Mouse (Mus musculus) Patski (cell line): ENCODE data around the gene Fkbp9. TPM values are rescaled to one million over a fixed set of nuclear protein-coding genes. Genes with fewer than 3 reads are reported as not detected.

Source experiments
- ATAC-seq: fragments of 100-300 bp; one replicate; pipeline ENCODE4 v1.8.0; 2021
- CTCF ChIA-PET: fragments of 350-600 bp; sonication (Branson Sonifier 250); formaldehyde crosslinking; loops from one replicate; lab custom pipeline; 2022; ENCODE audit warnings: inconsistent platforms; lab: Charles Lee
- POLR2A ChIA-PET: fragments of 350-600 bp; sonication (Branson Sonifier 250); formaldehyde crosslinking; loops from one replicate; lab custom pipeline; 2022; ENCODE audit warnings: antibody characterized with exemption, inconsistent platforms; lab: Charles Lee
- DNase-seq: peaks from one replicate; pipeline ENCODE4 v3.0.0-alpha.2; 2011; ENCODE audit warnings: low read depth, low spot score
- H3K27me3 ChIP-seq: fragments of 371-371 bp; one replicate; pipeline ENCODE4 v1.5.1; 2021
- CTCF ChIP-seq: fragments of 100-300 bp; IDR thresholded peaks from one replicate; pipeline ENCODE4 v1.5.1; 2021
- in situ Hi-C: fragments of 300-500 bp; cut with MboI; formaldehyde crosslinking; loops from 3 replicates; pipeline ENCODE4 v1.11.1; 2018; ENCODE audit warnings: low pct_unique_long_range_greater_than_20kb, mixed read lengths
- polyA plus RNA-seq: library from polyadenylated mRNA; unstranded; gene quantifications from one replicate; pipeline ENCODE4 v1.2.3, GENCODE M21; 2021

Fkbp9 gene
- polyA plus RNA-seq, 1 experiment from 2014 or later: 169 TPM

DNA sequence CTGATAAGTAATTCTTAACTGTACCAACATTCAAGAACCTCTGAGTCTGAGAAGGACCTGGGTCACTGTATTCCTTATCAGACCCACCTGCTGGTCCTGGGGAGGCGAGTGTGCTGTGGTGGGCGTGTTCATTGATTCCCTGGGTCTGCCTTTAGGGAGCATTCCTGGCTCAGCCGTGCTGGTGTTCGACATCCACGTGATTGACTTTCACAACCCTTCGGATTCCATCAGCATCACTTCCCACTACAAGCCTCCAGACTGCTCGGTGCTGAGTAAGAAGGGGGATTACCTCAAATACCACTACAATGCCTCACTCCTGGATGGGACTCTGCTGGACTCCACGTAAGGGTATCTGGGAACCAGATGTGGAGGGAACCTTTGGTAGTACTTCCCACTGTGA is 36.7 kb downstream of the Fkbp9 start:
- no peak for TF ChIP-seq CTCF
- DNase-seq (no peak), ATAC-seq (no peak)
- no peaks in the 10 kb centered on the region for H3K27me3 ChIP-seq
- in situ Hi-C loops: no loop called here
- ChIA-PET POLR2A (no interaction called here), CTCF (no interaction called here)

DNA sequence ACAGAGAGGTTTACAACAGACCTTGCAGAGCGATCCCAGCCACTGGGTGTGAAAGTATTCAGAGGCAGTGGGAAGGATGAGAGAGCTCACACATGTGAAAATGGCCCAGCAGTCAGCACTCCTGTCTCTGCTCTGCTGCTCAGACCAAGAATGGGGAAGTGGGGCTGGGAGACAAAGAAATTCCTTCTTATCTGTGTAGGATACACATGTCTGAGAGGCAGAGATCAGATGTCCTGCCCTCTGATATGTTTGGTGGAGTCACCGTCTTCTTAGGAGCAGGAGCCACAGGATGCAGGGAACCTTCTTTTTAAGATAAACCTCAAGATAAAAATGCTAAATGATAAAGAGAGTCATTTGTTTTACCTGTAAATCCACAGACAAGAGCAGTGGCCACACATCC is 38.2 kb downstream of the Fkbp9 start:
- in situ Hi-C loops: no loop called here

DNA sequence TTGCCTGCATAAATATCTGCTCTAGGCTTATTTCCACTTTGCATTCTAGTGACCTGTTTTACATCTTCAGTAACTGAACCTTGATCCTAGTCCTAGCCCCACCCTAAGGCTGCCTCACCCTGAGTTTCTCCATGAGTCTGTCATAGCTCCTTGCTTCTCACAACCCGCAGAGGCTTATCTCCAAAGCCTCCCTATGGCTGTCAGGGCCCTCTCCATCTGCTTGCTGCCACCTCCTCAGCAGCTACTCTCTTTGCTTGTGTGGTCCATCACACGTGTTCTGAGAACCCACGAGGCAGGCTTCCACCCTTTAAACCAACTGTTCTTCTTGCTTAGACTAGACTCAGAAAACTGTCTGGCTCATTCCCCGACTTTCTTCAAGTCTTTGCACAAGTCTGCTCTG is 45.0 kb downstream of the Fkbp9 start:
- ChIA-PET POLR2A (no interaction called here), CTCF (no interaction called here)
- ATAC-seq (no peak), DNase-seq (no peak)
- TF ChIP-seq CTCF: no peak
- no peaks in the 10 kb centered on the region for H3K27me3 ChIP-seq
- in situ Hi-C loops: no loop called here

More for the DNA sequence above, 38.2 kb downstream of the Fkbp9 start:
- no peaks in the 10 kb centered on the region for H3K27me3 ChIP-seq
- TF ChIP-seq CTCF: no peak
- no peak for DNase-seq
- no peak for ATAC-seq
- POLR2A ChIA-PET: no interaction called here
- CTCF ChIA-PET: no interaction called here

DNA sequence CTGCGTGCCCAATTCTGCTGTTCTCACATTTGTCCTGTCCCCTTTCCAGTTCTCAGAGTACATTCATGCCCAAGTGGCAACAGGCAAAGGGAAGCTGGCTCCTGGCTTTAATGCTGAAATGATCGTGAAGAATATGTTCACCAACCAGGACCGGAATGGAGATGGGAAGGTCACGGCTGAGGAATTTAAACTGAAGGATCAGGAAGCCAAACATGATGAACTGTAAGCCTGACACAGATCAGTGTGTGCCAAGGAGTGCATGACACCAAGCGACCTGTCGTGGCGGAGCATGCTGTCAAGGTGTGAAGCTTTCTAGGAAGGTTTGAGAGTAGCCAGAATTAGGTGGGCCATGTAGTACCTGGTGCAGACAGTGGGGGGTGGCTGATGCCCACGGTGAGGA is 46.1 kb downstream of the Fkbp9 start:
- TF ChIP-seq CTCF: no peak
- POLR2A ChIA-PET: no interaction called here
- no peaks in the 10 kb centered on the region for H3K27me3 ChIP-seq
- in situ Hi-C loops: no loop called here
- DNase-seq (no peak), ATAC-seq (no peak)
- CTCF ChIA-PET: no interaction called here

DNA sequence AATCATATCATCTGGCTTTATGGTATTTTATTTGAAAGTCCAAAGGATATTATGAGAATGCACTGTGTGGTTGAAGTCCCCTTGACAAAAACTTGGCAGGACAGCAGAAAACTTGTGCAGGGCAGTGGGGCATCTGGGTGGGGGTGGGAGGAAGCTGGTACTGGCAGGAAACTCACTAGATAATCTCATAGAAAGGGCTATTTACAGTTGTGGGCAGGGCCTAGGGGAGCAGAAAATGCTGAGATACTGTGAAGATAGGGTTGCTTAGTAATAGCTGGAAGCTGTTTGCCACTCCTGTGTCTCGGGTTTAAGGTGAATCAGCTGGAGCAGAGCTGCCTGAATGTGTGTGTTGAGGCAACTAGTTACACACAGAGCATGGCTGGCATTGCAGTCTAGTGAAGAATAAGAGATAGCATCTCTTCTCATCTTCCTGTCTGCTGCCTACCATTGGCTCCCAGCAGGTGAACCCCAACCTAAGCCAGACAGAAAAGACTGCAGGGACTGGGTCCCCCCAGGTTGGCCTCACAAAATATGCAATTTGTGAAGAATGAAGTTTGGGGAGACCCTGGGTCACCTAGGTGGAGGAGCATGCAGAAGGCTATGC is 47.6 kb downstream of the Fkbp9 start:
- no peaks in the 10 kb centered on the region for H3K27me3 ChIP-seq
- CTCF ChIA-PET: interaction anchor here (0.7 kb wide), 1 partner anchor 8 kb away, joined by 3 read pairs; no protein-coding TSS in a partner anchor
- POLR2A ChIA-PET: interaction anchor here (1.0 kb wide), 1 partner anchor 36 kb away, joined by 3 read pairs; no protein-coding TSS in a partner anchor
- ATAC-seq (no peak), DNase-seq (no peak)
- in situ Hi-C loops: no loop called here
- no peak for TF ChIP-seq CTCF

DNA sequence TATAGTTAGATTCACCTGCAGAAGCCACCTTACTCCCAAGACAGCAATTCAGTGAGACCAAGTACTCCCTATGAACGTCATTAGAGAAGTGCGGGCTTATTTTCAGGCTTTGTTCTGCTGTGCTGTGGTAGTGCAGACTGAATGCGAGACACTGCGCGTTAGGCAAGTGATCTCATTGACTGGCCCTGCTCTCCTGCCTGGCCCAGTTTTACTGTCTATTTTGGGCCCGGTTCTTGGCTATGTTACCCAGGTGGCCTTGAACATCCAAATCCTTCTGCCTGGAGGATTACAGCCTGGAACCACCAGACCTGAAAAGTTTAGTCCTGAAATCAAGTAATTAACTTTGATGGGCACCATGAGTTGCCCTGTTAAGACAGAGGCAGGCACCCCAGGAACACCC is 56.7 kb downstream of the Fkbp9 start:
- no peak for TF ChIP-seq CTCF
- DNase-seq (no peak), ATAC-seq (no peak)
- no peaks in the 10 kb centered on the region for H3K27me3 ChIP-seq
- POLR2A ChIA-PET: no interaction called here
- CTCF ChIA-PET: interaction anchor here (1.5 kb wide), 1 partner anchor 8 kb away, joined by 3 read pairs; no protein-coding TSS in a partner anchor
- in situ Hi-C loops: no loop called here

DNA sequence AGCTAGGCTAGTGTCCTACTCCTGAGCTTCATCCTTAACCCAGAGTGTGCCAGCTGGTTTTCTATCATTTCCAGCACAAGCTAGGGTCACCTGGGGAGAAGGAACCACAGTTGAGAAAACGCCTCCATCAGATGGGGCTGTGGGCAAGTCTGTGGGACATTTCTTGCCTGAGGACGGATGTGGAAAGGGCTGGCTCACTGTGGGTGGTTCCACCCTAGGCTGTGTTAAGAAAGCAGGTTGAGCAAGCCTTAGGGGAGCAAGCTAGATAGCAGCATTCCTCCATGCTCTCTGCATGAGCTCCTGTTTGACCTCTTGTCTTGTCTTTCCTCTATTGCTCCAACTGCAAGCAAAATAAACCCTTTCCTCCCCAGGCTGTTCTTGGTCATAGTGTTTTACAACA is 58.9 kb downstream of the Fkbp9 start:
- ATAC-seq: no peak
- H3K27me3 ChIP-seq: no peaks in the 10 kb centered on the region
- TF ChIP-seq CTCF: no peak
- in situ Hi-C loops: no loop called here
- POLR2A ChIA-PET: no interaction called here
- CTCF ChIA-PET: no interaction called here
- DNase-seq: no peak

DNA sequence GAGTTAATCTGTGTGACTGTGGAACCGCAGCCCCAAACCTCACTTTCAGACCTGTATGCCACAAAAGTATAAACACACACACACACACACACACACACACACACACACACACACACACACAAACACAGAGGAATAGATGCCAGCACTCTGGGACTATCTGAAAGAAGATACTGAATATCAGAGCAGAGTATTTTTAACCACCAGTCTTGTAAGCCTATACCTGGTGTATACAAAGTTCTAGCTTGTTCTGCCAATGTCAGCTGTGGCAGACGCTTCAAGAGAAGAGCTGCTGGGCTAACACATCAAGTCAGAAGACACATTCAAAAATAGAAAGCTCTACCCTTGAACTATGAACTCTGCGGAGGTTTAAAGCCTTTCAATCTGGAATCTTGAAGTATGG is 67.7 kb downstream of the Fkbp9 start:
- CTCF ChIA-PET: interaction anchor here (1.2 to 4.0 kb wide), 5 partner anchors 9 to 78 kb away, joined by 3 to 16 read pairs (median 4); partner anchors contain the start of genes Nt5c3 and Vmn1r4
- H3K27me3 ChIP-seq: no peaks in the 10 kb centered on the region
- DNase-seq (no peak), ATAC-seq (no peak)
- POLR2A ChIA-PET: no interaction called here
- no peak for TF ChIP-seq CTCF
- in situ Hi-C loops: no loop called here

DNA sequence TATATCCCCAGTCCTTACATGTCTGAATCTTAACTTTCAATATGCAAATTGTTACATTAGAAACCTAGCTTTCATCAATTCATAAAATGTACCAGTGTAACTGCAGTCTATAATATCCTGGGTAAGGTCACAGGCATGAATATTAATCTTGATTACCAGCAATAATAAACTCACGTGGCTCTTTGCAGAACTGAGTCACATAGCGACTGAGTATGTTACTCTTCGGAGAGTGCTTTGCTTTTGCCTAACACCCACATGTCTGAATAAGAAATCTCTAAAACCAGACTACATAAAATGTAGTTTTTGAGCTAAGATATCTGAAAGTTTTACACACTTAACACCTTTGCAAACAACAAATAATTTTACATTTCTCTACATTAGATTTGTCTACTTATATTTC is 69.5 kb downstream of the Fkbp9 start:
- POLR2A ChIA-PET: no interaction called here

DNA sequence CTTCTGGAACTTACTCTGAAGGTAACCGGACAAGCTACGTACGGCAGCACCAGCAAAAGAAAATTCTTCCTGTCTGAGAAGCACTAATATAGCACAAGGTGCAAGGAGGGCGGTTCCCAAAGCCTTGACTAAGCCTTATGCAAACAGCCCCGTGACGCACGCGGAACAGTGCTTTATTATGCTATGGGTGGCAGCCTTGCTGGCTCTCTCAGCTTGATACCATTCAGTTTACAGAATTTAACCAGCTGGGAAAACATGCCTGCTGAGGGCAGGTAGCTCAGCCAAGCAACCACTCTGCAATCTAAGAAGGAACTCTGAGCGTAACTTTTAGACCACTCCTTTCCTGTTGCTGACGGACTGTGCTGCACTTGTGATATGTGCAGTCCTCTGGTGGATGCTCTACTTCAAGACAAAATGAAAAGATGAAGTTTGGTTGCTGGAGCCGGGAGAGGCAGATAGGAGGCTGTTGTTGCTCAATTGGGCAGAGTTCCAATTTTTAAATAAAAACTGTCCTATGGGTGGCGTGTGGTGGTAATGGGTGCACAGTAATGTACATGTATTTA is 70.0 kb downstream of the Fkbp9 start:
- H3K27me3 ChIP-seq: no peaks in the 10 kb centered on the region
- in situ Hi-C loops: no loop called here
- no peak for DNase-seq
- ChIA-PET POLR2A (no interaction called here), CTCF (interaction anchor here (1.0 to 4.0 kb wide), 2 partner anchors 15 to 18 kb away, joined by 3 to 16 read pairs; no protein-coding TSS in a partner anchor)
- TF ChIP-seq CTCF: no peak
- peak; percentile 65 for ATAC-seq

More for the DNA sequence above, 69.5 kb downstream of the Fkbp9 start:
- CTCF ChIA-PET: interaction anchor here (1.0 to 4.0 kb wide), 2 partner anchors 15 to 19 kb away, joined by 3 to 16 read pairs; no protein-coding TSS in a partner anchor
- ATAC-seq (no peak), DNase-seq (no peak)
- no peak for TF ChIP-seq CTCF
- in situ Hi-C loops: no loop called here
- no peaks in the 10 kb centered on the region for H3K27me3 ChIP-seq
